Mouse (Mus musculus) forebrain, embryonic 12.5 days (tissue): ENCODE measurements at regions not wholly inside any gene's neighbourhood (a gene's known extent, or its start where the extent isn't known, plus 50 kb on each side); places are given as distances from the start of the nearest gene placed in this dataset.

Experiments
- ATAC-seq: fragments of 200-750 bp; cut with Nextera tagmentation; 2 replicates; pipeline ENCODE4 v1.8.0; 2017; ENCODE audit warnings: moderate TSS enrichment; ENCODE audit not compliant: low FRiP score
- H3K27ac ChIP-seq: fragments of 300-500 bp; sonication (generic); 2 replicates; pipeline ENCODE4 v1.5.1; 2016; ENCODE audit warnings: mild to moderate bottlenecking
- H3K27me3 ChIP-seq: fragments of 300-500 bp; sonication (generic); 2 replicates; pipeline ENCODE4 v1.6.1; 2016; ENCODE audit warnings: mild to moderate bottlenecking
- H3K36me3 ChIP-seq: fragments of 300-500 bp; sonication (generic); replicated peaks from 2 replicates; pipeline ENCODE4 v1.6.1; 2016; ENCODE audit warnings: mild to moderate bottlenecking
- H3K4me1 ChIP-seq: fragments of 300-500 bp; sonication (generic); 2 replicates; pipeline ENCODE4 v1.6.1; 2016
- H3K4me2 ChIP-seq: fragments of 300-500 bp; sonication (generic); 2 replicates; pipeline ENCODE4 v1.6.1; 2016; ENCODE audit warnings: mild to moderate bottlenecking, moderate library complexity
- H3K4me3 ChIP-seq: fragments of 300-500 bp; sonication (generic); replicated peaks from 2 replicates; pipeline ENCODE4 v1.5.1; 2016; ENCODE audit warnings: mild to moderate bottlenecking
- H3K9ac ChIP-seq: fragments of 300-500 bp; sonication (generic); 2 replicates; pipeline ENCODE4 v1.6.1; 2016; ENCODE audit warnings: mild to moderate bottlenecking
- H3K9me3 ChIP-seq: fragments of 300-500 bp; sonication (generic); 2 replicates; pipeline ENCODE4 v1.6.1; 2016
- WGBS: fragments of 180-500 bp; shearing (Covaris S2); methylation state at CpG from one replicate; pipeline ENCODE4 v1.1.7; 2016; 5-methylcytosine and 5-hydroxymethylcytosine counted together

- no peaks in the 10 kb centered on the region for H3K36me3 ChIP-seq
- H3K4me1 ChIP-seq: no peaks in the 10 kb centered on the region
- ATAC-seq: no peak
- H3K4me3 ChIP-seq: no peak overlapping the region
- no peak overlapping the region for H3K27ac ChIP-seq
- no peaks in the 10 kb centered on the region for H3K27me3 ChIP-seq
- no peaks in the 10 kb centered on the region for H3K9me3 ChIP-seq
- H3K9ac ChIP-seq: no peak overlapping the region
- H3K4me2 ChIP-seq: no peak overlapping the region
- WGBS: 81% methylated on average over 2 of the region's 2 CpGs
Measured at GRCm38 (mm10) chr14:29784506-29784905, 62.8 kb upstream of the Cacna2d3 start.

GRCm38 (mm10) chr14:29786431-29786830 lies 64.8 kb upstream of the Cacna2d3 start:
- Histone ChIP-seq H3K9me3 (no peaks in the 10 kb centered on the region), H3K4me3 (no peak overlapping the region), H3K4me2 (no peak overlapping the region), H3K4me1 (no peaks in the 10 kb centered on the region), H3K9ac (no peak overlapping the region), H3K27me3 (no peaks in the 10 kb centered on the region), H3K27ac (no peak overlapping the region), H3K36me3 (no peaks in the 10 kb centered on the region)
- ATAC-seq: no peak
- 83% methylated on average over 3 of the region's 3 CpGs for WGBS

GRCm38 (mm10) chr14:29787796-29788195 lies 66.1 kb upstream of the Cacna2d3 start:
- Histone ChIP-seq H3K4me1 (no peaks in the 10 kb centered on the region), H3K27me3 (no peaks in the 10 kb centered on the region), H3K9ac (no peak overlapping the region), H3K4me2 (no peak overlapping the region), H3K36me3 (no peaks in the 10 kb centered on the region), H3K9me3 (no peaks in the 10 kb centered on the region), H3K27ac (no peak overlapping the region), H3K4me3 (no peak overlapping the region)
- 80% methylated on average over 7 of the region's 7 CpGs for WGBS
- no peak for ATAC-seq

GRCm38 (mm10) chr14:29788351-29788750 lies 66.7 kb upstream of the Cacna2d3 start:
- H3K4me1 ChIP-seq: no peaks in the 10 kb centered on the region
- no peak for ATAC-seq
- H3K36me3 ChIP-seq: no peaks in the 10 kb centered on the region
- H3K4me3 ChIP-seq: no peak overlapping the region
- no peak overlapping the region for H3K27ac ChIP-seq
- H3K9me3 ChIP-seq: no peaks in the 10 kb centered on the region
- H3K9ac ChIP-seq: no peak overlapping the region
- WGBS: 78% methylated on average over 7 of the region's 7 CpGs
- no peak overlapping the region for H3K4me2 ChIP-seq
- H3K27me3 ChIP-seq: no peaks in the 10 kb centered on the region

- H3K36me3 ChIP-seq: no peaks in the 10 kb centered on the region
- ATAC-seq: no peak
- no peak overlapping the region for H3K4me3 ChIP-seq
- no peak overlapping the region for H3K9ac ChIP-seq
- H3K9me3 ChIP-seq: no peaks in the 10 kb centered on the region
- no peaks in the 10 kb centered on the region for H3K27me3 ChIP-seq
- WGBS: 23% methylated on average over 2 of the region's 2 CpGs
- H3K27ac ChIP-seq: no peak overlapping the region
- no peak overlapping the region for H3K4me2 ChIP-seq
- H3K4me1 ChIP-seq: peaks cover 3% of the 10 kb centered on the region; the same call in 1 of the 2 replicates
Measured at GRCm38 (mm10) chr14:29795325-29795724, 73.7 kb upstream of the Cacna2d3 start.

GRCm38 (mm10) chr14:29796396-29796795 lies 74.7 kb upstream of the Cacna2d3 start:
- H3K4me1 ChIP-seq: peaks cover 3% of the 10 kb centered on the region; the same call in 1 of the 2 replicates
- H3K9me3 ChIP-seq: no peaks in the 10 kb centered on the region
- no peak overlapping the region for H3K9ac ChIP-seq
- no peak overlapping the region for H3K4me2 ChIP-seq
- no peaks in the 10 kb centered on the region for H3K27me3 ChIP-seq
- H3K4me3 ChIP-seq: no peak overlapping the region
- no peaks in the 10 kb centered on the region for H3K36me3 ChIP-seq
- WGBS: 82% methylated on average over 7 of the region's 7 CpGs
- no peak overlapping the region for H3K27ac ChIP-seq
- no peak for ATAC-seq

GRCm38 (mm10) chr14:29799852-29800251 lies 78.2 kb upstream of the Cacna2d3 start:
- no peak overlapping the region for H3K4me3 ChIP-seq
- no peaks in the 10 kb centered on the region for H3K9me3 ChIP-seq
- H3K36me3 ChIP-seq: no peaks in the 10 kb centered on the region
- ATAC-seq: no peak
- H3K27ac ChIP-seq: no peak overlapping the region
- WGBS: 84% methylated on average over 13 of the region's 13 CpGs
- no peak overlapping the region for H3K9ac ChIP-seq
- H3K4me1 ChIP-seq: peaks cover 3% of the 10 kb centered on the region; the same call in 1 of the 2 replicates
- H3K4me2 ChIP-seq: no peak overlapping the region
- no peaks in the 10 kb centered on the region for H3K27me3 ChIP-seq

- Histone ChIP-seq H3K4me2 (no peak overlapping the region), H3K27me3 (no peaks in the 10 kb centered on the region), H3K9me3 (no peaks in the 10 kb centered on the region), H3K9ac (no peak overlapping the region), H3K27ac (no peak overlapping the region), H3K4me1 (no peaks in the 10 kb centered on the region; the same call in 1 of the 2 replicates), H3K4me3 (no peak overlapping the region), H3K36me3 (no peaks in the 10 kb centered on the region)
- ATAC-seq: no peak
- 89% methylated on average over 6 of the region's 6 CpGs for WGBS
Measured at GRCm38 (mm10) chr14:29805234-29805633, 83.6 kb upstream of the Cacna2d3 start.

- WGBS: 21% methylated on average over 9 of the region's 9 CpGs
- Histone ChIP-seq H3K27me3 (no peaks in the 10 kb centered on the region), H3K9ac (no peak overlapping the region), H3K4me1 (no peaks in the 10 kb centered on the region; the same call in 1 of the 2 replicates), H3K4me3 (no peak overlapping the region), H3K4me2 (0 out of 2 replicates have a peak overlapping the region, but pooled peaks have one; percentile 8), H3K36me3 (no peaks in the 10 kb centered on the region), H3K9me3 (no peaks in the 10 kb centered on the region), H3K27ac (no peak overlapping the region)
- ATAC-seq: no peak
Measured at GRCm38 (mm10) chr14:29807881-29808280, 86.2 kb upstream of the Cacna2d3 start.

GRCm38 (mm10) chr14:29814626-29815025 lies 93.0 kb upstream of the Cacna2d3 start:
- Histone ChIP-seq H3K36me3 (no peaks in the 10 kb centered on the region), H3K9ac (no peak overlapping the region), H3K4me2 (no peak overlapping the region), H3K9me3 (no peaks in the 10 kb centered on the region), H3K27ac (no peak overlapping the region), H3K4me1 (no peaks in the 10 kb centered on the region), H3K27me3 (no peaks in the 10 kb centered on the region), H3K4me3 (no peak overlapping the region)
- 87% methylated on average over 4 of the region's 4 CpGs for WGBS
- ATAC-seq: no peak

- WGBS: 85% methylated on average over 4 of the region's 4 CpGs
- H3K27me3 ChIP-seq: no peaks in the 10 kb centered on the region
- no peak overlapping the region for H3K27ac ChIP-seq
- H3K4me1 ChIP-seq: no peaks in the 10 kb centered on the region
- H3K9me3 ChIP-seq: no peaks in the 10 kb centered on the region
- H3K4me3 ChIP-seq: no peak overlapping the region
- H3K36me3 ChIP-seq: no peaks in the 10 kb centered on the region
- no peak for ATAC-seq
- H3K4me2 ChIP-seq: no peak overlapping the region
- no peak overlapping the region for H3K9ac ChIP-seq
Measured at GRCm38 (mm10) chr14:29817548-29817947, 95.9 kb upstream of the Cacna2d3 start.

- Histone ChIP-seq H3K27me3 (no peaks in the 10 kb centered on the region), H3K9me3 (no peaks in the 10 kb centered on the region), H3K4me3 (no peak overlapping the region), H3K9ac (no peak overlapping the region), H3K27ac (no peak overlapping the region), H3K36me3 (no peaks in the 10 kb centered on the region), H3K4me1 (no peaks in the 10 kb centered on the region), H3K4me2 (no peak overlapping the region)
- ATAC-seq: no peak
- WGBS: 91% methylated on average over 7 of the region's 7 CpGs
Measured at GRCm38 (mm10) chr14:29818251-29818650, 96.6 kb upstream of the Cacna2d3 start.

GRCm38 (mm10) chr14:29818751-29819150 lies 97.1 kb upstream of the Cacna2d3 start:
- no peak overlapping the region for H3K27ac ChIP-seq
- H3K36me3 ChIP-seq: no peaks in the 10 kb centered on the region
- H3K9ac ChIP-seq: no peak overlapping the region
- 92% methylated on average over 2 of the region's 2 CpGs for WGBS
- no peaks in the 10 kb centered on the region for H3K9me3 ChIP-seq
- no peaks in the 10 kb centered on the region for H3K4me1 ChIP-seq
- H3K4me2 ChIP-seq: no peak overlapping the region
- H3K4me3 ChIP-seq: no peak overlapping the region
- no peak for ATAC-seq
- H3K27me3 ChIP-seq: no peaks in the 10 kb centered on the region
